Mouse (Mus musculus): ENCODE measurements around the gene Plagl2.
"Not testable (repeated sequence)": the region's sequence is repeated elsewhere in the genome, so short reads cannot be mapped to it uniquely, and the experiment has no call there.

Gene Plagl2

GRCm38 (mm10) chr2:153241250-153242014, at the start of gene Plagl2, which contains the start of gene Pofut1:
Gene Plagl2 (minus strand): TSS chr2:153241426.
Gene Pofut1 (plus strand): TSS chr2:153241533.
- DNase-seq (ENCODE audit: low read depth, low spot score), result peak; percentile 92

DNA sequence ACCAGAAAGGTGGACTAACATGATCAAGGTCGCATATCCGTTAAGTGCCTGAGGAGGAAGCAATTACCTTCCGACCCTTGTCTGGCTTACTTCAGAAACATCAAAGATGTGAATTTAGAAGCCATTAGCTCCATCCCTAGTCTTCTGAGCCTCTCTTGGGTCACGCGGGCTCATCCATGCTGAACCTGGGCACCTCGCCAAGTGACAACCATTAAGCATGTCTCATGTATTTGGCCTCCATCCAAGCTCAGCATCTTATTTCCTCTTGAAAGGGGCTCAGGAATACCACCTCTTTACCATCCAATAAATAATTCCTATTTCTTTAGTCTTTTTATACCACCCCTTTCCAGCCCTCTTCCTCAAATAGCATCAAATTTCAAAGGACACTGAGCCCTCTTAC, 46.6 kb upstream of the Plagl2 start:
- no peak for DNase-seq (ENCODE audit: low read depth, low spot score)

GRCm38 (mm10) chr2:153286524-153286923, 45.3 kb upstream of the Plagl2 start:
- no peak for DNase-seq (ENCODE audit: low read depth, low spot score)

DNA sequence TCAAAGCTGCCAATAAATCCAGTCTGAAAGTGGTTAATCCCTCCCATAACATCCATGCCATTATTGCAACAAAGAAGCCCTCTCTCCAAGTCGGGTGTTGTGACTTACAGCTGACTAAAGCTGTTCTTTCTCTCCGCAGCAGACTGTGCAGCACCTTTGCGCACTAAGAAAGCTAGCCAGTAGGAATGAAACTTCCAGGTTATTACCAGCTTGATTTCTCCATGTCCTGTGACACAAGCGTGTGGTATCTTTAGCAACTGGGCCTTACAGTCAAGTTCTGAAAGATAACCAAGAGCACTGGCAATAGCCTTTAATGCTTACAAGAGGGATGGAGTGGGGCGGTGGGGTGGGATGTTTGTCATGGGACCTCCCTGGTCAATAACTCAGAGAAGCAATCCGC, 42.7 kb upstream of the Plagl2 start:
- no peak for DNase-seq (ENCODE audit: low read depth, low spot score)

DNA sequence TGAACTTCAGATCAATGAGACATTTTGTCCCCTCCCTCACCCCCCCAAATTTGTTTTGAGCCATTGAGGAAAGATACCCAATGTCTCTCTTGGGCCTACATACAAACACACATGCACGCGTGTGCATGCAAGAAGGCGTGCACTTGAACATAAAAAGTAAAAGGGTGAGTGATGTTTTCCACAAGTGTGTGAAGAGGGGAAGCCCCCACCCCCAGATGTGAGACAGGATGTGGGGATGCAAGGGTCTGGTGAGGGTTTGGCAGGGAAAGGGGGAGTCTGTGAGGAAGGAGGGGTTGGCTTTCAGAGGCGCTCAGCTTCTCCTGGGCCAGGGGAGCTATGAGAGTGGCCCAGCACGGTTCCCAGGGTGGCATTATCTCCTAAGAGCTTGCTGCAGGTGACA, 37.1 kb upstream of the Plagl2 start:
- no peak for DNase-seq (ENCODE audit: low read depth, low spot score)

- peak; percentile 23 for DNase-seq (ENCODE audit: low read depth, low spot score)
Observed at GRCm38 (mm10) chr2:153276846-153277245, 35.6 kb upstream of the Plagl2 start.

DNA sequence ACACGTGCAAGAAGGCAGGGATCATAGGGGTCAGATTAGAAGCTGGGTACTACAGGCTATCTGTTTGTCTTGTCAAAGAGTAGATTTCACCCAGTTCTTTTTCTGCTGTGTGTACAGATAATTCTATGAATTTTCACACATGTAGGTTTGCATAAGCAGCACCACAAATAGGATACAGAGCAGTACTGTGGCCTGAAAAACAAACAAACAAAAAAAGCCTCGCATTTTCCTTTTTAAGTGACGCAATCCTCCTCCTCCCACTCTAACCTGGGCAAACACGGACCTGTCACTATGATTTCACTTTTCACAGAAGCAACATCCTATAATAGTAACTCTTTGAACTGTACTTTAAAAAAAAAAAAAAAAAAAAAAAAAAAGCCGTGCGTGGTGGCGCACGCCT, 35.2 kb upstream of the Plagl2 start:
- no peak for DNase-seq (ENCODE audit: low read depth, low spot score)

GRCm38 (mm10) chr2:153275577-153275976, 34.4 kb upstream of the Plagl2 start:
- not testable (repeated sequence) for DNase-seq (ENCODE audit: low read depth, low spot score)

- no peak for DNase-seq (ENCODE audit: low read depth, low spot score)
Observed at GRCm38 (mm10) chr2:153274919-153275247, 33.7 kb upstream of the Plagl2 start.

DNA sequence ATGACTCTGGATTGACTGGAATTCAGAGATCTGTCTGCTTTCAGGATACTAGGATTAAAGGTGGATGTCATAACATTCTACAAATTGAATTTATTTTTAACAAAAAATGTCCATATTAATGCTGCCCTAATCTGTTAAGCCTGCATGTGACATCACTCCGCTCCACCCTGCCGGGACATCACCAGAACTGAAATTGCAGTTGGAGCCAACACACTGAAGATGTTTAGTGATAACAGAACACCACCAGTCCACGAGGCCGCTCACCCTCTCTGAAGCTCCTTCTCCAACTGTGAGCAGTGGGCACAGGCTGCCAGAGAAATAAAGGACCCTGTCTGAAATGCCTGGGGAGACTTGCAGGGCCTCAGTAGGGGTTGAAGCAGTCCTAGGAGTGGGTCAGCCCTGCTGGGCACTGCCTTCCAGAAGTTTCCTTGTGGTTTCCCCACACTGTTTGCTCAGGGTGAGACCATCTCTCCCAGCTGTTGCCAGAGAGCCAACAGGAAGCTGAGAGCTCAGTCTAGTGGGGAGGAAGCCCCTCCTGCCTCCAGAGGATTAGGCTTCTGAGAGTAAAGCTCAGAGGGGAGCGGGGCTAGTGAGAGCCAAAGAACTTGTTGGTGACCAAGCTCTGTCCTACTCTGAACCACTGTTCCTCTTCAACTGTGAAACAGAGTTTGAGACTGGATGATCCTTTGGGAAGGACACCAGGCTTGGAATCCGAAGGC, 33.1 kb upstream of the Plagl2 start:
- not testable (repeated sequence) for DNase-seq (ENCODE audit: low read depth, low spot score)

DNA sequence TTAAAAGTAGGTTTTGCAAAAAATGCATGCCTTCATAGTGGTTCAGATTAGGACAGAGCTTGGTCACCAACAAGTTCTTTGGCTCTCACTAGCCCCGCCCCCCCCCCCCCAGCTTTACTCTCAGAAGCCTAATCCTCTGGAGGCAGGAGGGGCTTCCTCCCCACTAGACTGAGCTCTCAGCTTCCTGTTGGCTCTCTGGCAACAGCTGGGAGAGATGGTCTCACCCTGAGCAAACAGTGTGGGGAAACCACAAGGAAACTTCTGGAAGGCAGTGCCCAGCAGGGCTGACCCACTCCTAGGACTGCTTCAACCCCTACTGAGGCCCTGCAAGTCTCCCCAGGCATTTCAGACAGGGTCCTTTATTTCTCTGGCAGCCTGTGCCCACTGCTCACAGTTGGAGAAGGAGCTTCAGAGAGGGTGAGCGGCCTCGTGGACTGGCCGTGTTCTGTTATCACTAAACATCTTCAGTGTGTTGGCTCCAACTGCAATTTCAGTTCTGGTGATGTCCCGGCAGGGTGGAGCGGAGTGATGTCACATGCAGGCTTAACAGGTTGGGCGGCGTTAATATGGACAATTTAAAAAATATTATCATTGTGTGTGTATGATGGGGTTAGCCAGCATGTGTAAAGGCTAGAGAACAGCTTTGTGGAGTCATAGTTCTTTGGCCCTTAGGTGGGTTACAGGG, 29.1 kb upstream of the Plagl2 start:
- DNase-seq (ENCODE audit: low read depth, low spot score), result not testable (repeated sequence)

DNA sequence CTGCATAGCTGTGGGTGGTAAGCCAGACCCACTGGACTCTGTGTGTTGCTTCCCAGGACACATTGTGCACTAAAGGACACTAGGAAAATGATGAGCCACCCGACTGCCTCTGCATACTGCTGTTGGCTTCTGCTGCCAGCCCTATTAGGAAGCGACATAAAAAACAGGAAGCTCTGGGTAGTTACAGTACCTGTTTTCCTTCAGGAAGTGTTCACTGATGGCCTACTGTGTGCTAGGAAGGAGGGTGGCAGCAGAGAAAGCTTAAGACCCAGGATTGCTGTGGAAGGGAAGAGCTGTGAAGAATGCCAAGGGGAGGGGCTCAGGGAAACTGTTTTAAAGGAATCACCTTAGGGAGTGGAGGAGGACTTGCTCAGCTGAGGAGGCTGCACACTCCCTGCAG, 26.1 kb upstream of the Plagl2 start:
- DNase-seq (ENCODE audit: low read depth, low spot score), result no peak

DNA sequence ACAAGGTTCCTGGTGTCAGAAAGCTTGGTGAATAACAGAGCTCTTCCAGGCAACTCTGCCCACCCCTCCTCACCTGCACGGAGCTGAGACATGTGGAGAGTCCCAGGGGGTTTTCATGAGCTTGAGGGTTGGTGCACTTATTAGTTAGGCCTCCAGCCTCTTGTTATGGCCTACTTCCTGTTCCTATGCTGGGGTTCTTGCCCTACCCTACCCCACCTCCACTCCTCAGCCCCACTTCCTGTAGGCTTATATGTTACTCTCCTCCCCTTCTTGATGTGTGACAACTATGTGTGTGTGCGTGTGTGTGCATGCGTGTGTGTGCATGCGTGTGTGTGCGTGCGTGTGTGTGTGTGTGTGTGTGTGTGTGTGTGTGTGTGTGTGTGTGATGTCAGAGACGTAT, 21.8 kb upstream of the Plagl2 start:
- peak; percentile 87 for DNase-seq (ENCODE audit: low read depth, low spot score)

DNA sequence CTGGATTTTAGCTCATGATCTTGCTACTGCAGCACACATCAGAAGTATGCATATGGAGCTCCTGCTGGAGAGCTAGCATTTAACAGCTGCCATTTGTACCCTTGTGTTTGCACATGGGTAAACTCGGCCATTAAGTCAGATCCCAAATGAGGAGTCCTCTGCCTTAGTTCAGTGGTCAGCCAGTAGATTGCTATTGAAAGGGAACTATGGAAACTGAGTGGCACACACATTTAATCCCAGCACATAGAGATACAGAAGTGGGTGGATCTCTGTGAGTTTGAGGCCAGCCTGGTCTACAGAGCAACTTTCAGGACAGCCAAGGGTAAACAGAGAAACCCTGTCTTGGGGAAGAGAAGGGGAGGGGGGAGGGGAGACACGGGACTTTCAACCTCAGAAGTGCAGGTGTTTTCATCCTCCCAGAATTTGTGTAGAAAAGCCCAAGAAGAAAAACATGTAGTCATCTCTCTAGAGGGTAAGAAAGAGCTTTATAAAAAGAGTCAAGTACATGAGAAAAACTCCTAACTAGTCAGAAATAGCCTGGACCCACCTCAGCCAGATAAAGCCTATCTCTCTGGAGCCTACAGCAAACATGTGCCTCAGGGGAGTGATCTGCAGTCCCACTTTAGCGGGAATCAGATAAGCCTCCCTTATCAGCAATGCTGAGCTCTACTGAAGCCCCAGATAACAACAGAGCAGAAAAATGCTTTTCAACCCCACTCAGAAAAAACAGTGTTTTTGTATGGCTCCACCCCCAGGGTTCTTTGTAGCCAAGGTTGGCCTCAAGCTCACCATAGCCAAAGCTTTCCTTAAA, 18.8 kb upstream of the Plagl2 start:
- DNase-seq (ENCODE audit: low read depth, low spot score), result peak; percentile 68

GRCm38 (mm10) chr2:153259030-153259863, 18.0 kb upstream of the Plagl2 start:
- no peak for DNase-seq (ENCODE audit: low read depth, low spot score)

- DNase-seq (ENCODE audit: low read depth, low spot score), result no peak
Observed at GRCm38 (mm10) chr2:153256604-153257003, 15.4 kb upstream of the Plagl2 start.

DNA sequence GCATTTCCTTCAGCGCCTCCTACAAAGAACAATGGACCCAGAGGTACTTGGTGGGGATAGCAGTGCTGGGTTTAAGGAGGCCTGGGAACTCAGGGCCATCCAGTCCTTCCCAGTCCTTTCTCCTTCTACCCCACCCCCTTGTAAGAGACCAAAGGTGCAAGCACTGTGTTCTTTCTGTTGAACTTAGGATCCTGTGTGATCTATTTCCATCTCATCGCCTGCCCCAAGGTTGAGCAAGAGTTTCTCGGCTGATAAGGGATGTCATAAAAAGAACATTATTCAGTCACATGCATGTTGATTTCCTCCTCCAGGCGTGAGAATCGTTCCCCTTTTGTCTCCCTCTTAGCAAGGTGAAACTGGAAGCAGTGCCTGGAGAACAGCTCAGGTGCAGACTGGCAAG, 8.5 kb upstream of the Plagl2 start:
- no peak for DNase-seq (ENCODE audit: low read depth, low spot score)

DNA sequence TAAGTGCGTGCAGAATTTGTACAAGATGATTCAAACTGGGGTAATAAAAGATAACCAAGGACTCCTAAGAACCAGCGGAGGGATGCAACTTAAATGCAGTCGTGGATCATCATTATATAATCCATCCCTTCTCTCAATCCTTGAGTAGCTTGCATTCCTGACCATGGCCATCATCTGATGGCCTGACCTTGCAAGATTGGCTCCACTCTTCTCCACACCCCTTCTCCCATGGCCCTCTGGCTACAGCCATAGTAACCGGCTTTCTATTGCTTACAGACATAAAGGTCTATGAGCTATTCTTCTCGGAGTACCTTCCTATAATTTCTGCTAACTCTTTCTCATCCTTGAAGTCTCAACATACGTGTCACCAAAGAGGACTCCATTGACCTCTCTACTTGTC, 930 bp upstream of the Plagl2 start:
- no peak for DNase-seq (ENCODE audit: low read depth, low spot score)

- peak; percentile 62 for DNase-seq (ENCODE audit: low read depth, low spot score)
Observed at GRCm38 (mm10) chr2:153240701-153241235, 458 bp downstream of the Plagl2 start.

DNA sequence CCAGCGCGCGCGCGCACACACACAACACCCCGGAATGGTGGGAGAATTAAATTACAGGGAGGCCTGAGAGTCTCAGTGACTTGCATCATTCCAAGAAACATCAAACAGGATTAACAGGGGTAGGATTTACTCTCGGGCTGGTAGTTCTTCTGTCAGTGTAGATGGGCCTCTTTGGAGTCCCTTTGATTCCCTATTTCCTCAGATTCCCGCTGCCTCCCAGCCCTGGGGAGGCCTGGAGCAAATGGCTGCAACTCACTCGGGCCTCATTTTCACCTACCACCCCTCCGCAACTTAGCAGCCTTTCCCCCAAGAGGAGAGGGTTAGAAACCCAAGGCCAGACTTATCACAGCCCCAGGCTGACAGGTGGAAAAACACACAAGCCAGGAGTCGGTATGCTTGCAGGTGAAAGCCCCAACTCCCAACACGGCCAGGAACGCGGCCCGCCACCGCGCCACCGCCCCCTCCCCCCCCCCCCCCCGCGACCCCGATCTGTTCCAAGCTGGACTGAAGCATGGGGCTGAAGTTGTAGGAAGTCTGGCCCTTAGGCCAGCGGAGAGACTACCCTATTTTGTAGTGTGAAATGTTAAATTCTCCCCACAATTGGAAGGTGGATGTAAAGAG, 1.3 kb downstream of the Plagl2 start:
- no peak for DNase-seq (ENCODE audit: low read depth, low spot score)
